Mouse (Mus musculus): ENCODE measurements around the gene Fhl1. TPM values are rescaled to one million over a fixed set of nuclear protein-coding genes. Genes with fewer than 3 reads are reported as not detected.

The Fhl1 gene
- polyA plus RNA-seq, 1 experiment = 16.9 TPM

- Histone ChIP-seq H3K4me3 (replicated peaks; ENCODE audit: control insufficient read depth, low read depth, low read length) (no peak overlapping the region), H3K4me1 (ENCODE audit: control insufficient read depth, insufficient read depth, low read length) (no peaks in the 10 kb centered on the region), H3K27ac (ENCODE audit: control insufficient read depth, insufficient read depth, low read depth, low read length, poor library complexity) (no peak overlapping the region)
- WGBS = 72% methylated on average over 7 of the region's 7 CpGs
- TF ChIP-seq POLR2A (IDR thresholded peaks at IDR 0.05; ENCODE audit: borderline replicate concordance, control insufficient read depth, low read depth, low read length) = no peak
- no peak for TF ChIP-seq CTCF (IDR thresholded peaks at IDR 0.05; ENCODE audit: control insufficient read depth, insufficient read depth, low read length)
Observed at GRCm38 (mm10) chrX:56756352-56756751, 24.8 kb downstream of the Fhl1 start.

- Histone ChIP-seq H3K4me1 (ENCODE audit: control insufficient read depth, insufficient read depth, low read length) (no peaks in the 10 kb centered on the region), H3K4me3 (replicated peaks; ENCODE audit: control insufficient read depth, low read depth, low read length) (no peak overlapping the region), H3K27ac (ENCODE audit: control insufficient read depth, insufficient read depth, low read depth, low read length, poor library complexity) (no peak overlapping the region)
- no peak for TF ChIP-seq CTCF (IDR thresholded peaks at IDR 0.05; ENCODE audit: control insufficient read depth, insufficient read depth, low read length)
- TF ChIP-seq POLR2A (IDR thresholded peaks at IDR 0.05; ENCODE audit: borderline replicate concordance, control insufficient read depth, low read depth, low read length) = no peak
- WGBS = 68% methylated on average over 3 of the region's 3 CpGs
Observed at GRCm38 (mm10) chrX:56760257-56760760, 28.7 kb downstream of the Fhl1 start.

- no peak overlapping the region for H3K4me3 ChIP-seq (replicated peaks; ENCODE audit: control insufficient read depth, low read depth, low read length)
- TF ChIP-seq POLR2A (IDR thresholded peaks at IDR 0.05; ENCODE audit: borderline replicate concordance, control insufficient read depth, low read depth, low read length) (no peak), CTCF (IDR thresholded peaks at IDR 0.05; ENCODE audit: control insufficient read depth, insufficient read depth, low read length) (no peak)
- H3K4me1 ChIP-seq (ENCODE audit: control insufficient read depth, insufficient read depth, low read length) = no peaks in the 10 kb centered on the region
Observed at GRCm38 (mm10) chrX:56769838-56770237, 38.3 kb downstream of the Fhl1 start.

GRCm38 (mm10) chrX:56771751-56772150 lies 40.2 kb downstream of the Fhl1 start:
- no peak overlapping the region for H3K4me3 ChIP-seq (replicated peaks; ENCODE audit: control insufficient read depth, low read depth, low read length)
- TF ChIP-seq POLR2A (IDR thresholded peaks at IDR 0.05; ENCODE audit: borderline replicate concordance, control insufficient read depth, low read depth, low read length) = no peak
- TF ChIP-seq CTCF (IDR thresholded peaks at IDR 0.05; ENCODE audit: control insufficient read depth, insufficient read depth, low read length) = no peak
- 59% methylated on average over 1 of the region's 1 CpGs for WGBS
- no peak overlapping the region for H3K27ac ChIP-seq (ENCODE audit: control insufficient read depth, insufficient read depth, low read depth, low read length, poor library complexity)
- no peaks in the 10 kb centered on the region for H3K4me1 ChIP-seq (ENCODE audit: control insufficient read depth, insufficient read depth, low read length)

More at GRCm38 (mm10) chrX:56769838-56770237, 38.3 kb downstream of the Fhl1 start:
- H3K27ac ChIP-seq (ENCODE audit: control insufficient read depth, insufficient read depth, low read depth, low read length, poor library complexity) = no peak overlapping the region

DNA sequence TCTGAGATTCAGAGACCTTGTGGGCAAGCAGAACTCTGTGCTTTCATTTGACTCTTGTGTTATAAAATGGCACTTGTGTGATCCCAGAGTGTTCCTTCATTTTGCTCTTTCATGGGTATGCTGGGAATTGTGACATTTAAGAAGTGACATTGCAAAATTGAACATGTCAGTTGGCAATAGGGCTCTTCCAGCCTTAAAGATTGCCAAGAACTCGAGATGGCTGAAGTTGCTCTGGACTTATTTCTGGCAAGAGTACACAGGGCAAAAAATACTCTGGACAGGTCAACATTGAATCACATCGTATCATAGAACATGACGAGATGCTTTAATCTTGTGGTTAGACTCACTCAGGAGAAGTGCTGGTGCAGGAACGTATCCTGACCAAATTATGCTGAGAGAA lies 41.7 kb downstream of the Fhl1 start:
- no peaks in the 10 kb centered on the region for H3K4me1 ChIP-seq (ENCODE audit: control insufficient read depth, insufficient read depth, low read length)
- WGBS = 81% methylated on average over 4 of the region's 4 CpGs
- H3K4me3 ChIP-seq (replicated peaks; ENCODE audit: control insufficient read depth, low read depth, low read length) = no peak overlapping the region
- no peak for TF ChIP-seq POLR2A (IDR thresholded peaks at IDR 0.05; ENCODE audit: borderline replicate concordance, control insufficient read depth, low read depth, low read length)
- no peak for TF ChIP-seq CTCF (IDR thresholded peaks at IDR 0.05; ENCODE audit: control insufficient read depth, insufficient read depth, low read length)
- H3K27ac ChIP-seq (ENCODE audit: control insufficient read depth, insufficient read depth, low read depth, low read length, poor library complexity) = no peak overlapping the region

DNA sequence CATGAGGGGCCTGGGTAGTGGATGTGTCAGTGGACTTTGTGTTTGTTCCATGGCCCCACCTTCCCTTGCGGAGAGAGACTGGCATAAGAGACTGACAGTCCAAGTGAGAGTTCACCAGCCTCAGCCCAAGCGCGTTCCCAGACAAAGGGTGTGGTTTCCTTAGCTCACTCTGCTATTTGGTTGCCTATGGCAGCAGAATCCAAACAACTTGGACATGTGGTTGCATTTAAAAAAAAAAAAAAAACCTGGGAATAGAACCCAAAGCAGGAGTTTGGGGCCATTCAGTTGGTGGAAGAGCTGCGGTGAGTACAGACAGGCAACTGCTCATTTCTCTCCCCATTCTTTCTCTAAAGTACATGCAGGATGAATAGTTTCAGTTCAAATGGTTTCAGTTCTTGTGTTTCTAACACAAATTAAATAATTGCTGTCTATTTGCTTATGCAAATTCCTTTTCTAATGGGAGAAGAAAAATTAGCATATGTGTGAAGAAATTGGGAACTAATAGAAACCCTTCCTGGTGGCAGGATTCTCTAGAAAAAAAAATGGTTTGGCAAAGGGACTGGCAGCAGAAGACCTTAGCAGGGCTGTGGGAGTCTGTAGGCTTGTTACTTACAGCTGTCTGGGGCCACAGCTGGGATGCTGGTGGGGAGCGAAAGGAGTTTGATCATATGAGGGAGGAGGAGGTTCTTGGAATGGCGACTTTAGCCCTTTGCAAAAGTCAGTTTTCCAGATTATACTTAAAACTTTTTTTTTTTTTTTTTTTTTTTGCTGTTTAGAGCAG lies 54.9 kb downstream of the Fhl1 start:
- H3K27ac ChIP-seq (ENCODE audit: control insufficient read depth, insufficient read depth, low read depth, low read length, poor library complexity) = no peak overlapping the region
- H3K4me1 ChIP-seq (ENCODE audit: control insufficient read depth, insufficient read depth, low read length) = no peaks in the 10 kb centered on the region
- WGBS = 75% methylated on average over 6 of the region's 6 CpGs
- TF ChIP-seq CTCF (IDR thresholded peaks at IDR 0.05; ENCODE audit: control insufficient read depth, insufficient read depth, low read length) = no peak
- no peak for TF ChIP-seq POLR2A (IDR thresholded peaks at IDR 0.05; ENCODE audit: borderline replicate concordance, control insufficient read depth, low read depth, low read length)
- no peak overlapping the region for H3K4me3 ChIP-seq (replicated peaks; ENCODE audit: control insufficient read depth, low read depth, low read length)

GRCm38 (mm10) chrX:56787486-56787885 lies 55.9 kb downstream of the Fhl1 start:
- no peaks in the 10 kb centered on the region for H3K4me1 ChIP-seq (ENCODE audit: control insufficient read depth, insufficient read depth, low read length)
- H3K4me3 ChIP-seq (replicated peaks; ENCODE audit: control insufficient read depth, low read depth, low read length) = no peak overlapping the region
- H3K27ac ChIP-seq (ENCODE audit: control insufficient read depth, insufficient read depth, low read depth, low read length, poor library complexity) = no peak overlapping the region
- TF ChIP-seq POLR2A (IDR thresholded peaks at IDR 0.05; ENCODE audit: borderline replicate concordance, control insufficient read depth, low read depth, low read length) (no peak), CTCF (IDR thresholded peaks at IDR 0.05; ENCODE audit: control insufficient read depth, insufficient read depth, low read length) (no peak)
- WGBS = 79% methylated on average over 3 of the region's 3 CpGs

- no peak overlapping the region for H3K27ac ChIP-seq (ENCODE audit: control insufficient read depth, insufficient read depth, low read depth, low read length, poor library complexity)
- 77% methylated on average over 4 of the region's 4 CpGs for WGBS
- no peak for TF ChIP-seq POLR2A (IDR thresholded peaks at IDR 0.05; ENCODE audit: borderline replicate concordance, control insufficient read depth, low read depth, low read length)
- TF ChIP-seq CTCF (IDR thresholded peaks at IDR 0.05; ENCODE audit: control insufficient read depth, insufficient read depth, low read length) = no peak
- no peak overlapping the region for H3K4me3 ChIP-seq (replicated peaks; ENCODE audit: control insufficient read depth, low read depth, low read length)
- no peaks in the 10 kb centered on the region for H3K4me1 ChIP-seq (ENCODE audit: control insufficient read depth, insufficient read depth, low read length)
Observed at GRCm38 (mm10) chrX:56790591-56790990, 59.0 kb downstream of the Fhl1 start.
